Mouse (Mus musculus) liver, adult 2 months (tissue): ENCODE measurements around the gene Hmg20b.

ENCODE experiments used
- CTCF ChIP-seq: fragments of 200-500 bp; IDR thresholded peaks from 2 replicates; pipeline ENCODE4 v1.5.1; 2011; ENCODE audit warnings: low read depth, low read length, control low read depth
- POLR2A ChIP-seq: fragments of 200-500 bp; IDR thresholded peaks from 2 replicates; pipeline ENCODE4 v1.6.1; 2011; ENCODE audit warnings: low read length, control low read depth; ENCODE audit not compliant: insufficient read depth; ENCODE audit errors: extremely low read depth

GRCm38 (mm10) chr10:81356352-81356990 lies 6.2 kb upstream of the Hmg20b start:
- no peak for TF ChIP-seq POLR2A
- no peak for TF ChIP-seq CTCF
